Mouse (Mus musculus): ENCODE results near the gene Olfr490. TPM values are rescaled to one million over a fixed set of nuclear protein-coding genes. Genes with fewer than 3 reads are reported as not detected.

Olfr490 gene
- polyA plus RNA-seq (2015; fragmentation: Nextera tagmentation; extraction: Ambion mirVana) = not detected in 2 replicates

- Histone ChIP-seq H3K4me2 (ENCODE audit: low read length) (no peak within 1 kb of the TSS), H3K27ac (ENCODE audit: low read depth, low read length) (no peak within 1 kb of the TSS), H3K4me3 (ENCODE audit: low read length) (no peak within 1 kb of the TSS), H3K9ac (ENCODE audit: low read depth, low read length) (no peak within 1 kb of the TSS), H3K27me3 (replicated peaks; ENCODE audit: control insufficient read depth, insufficient read depth, low read length) (no peaks in the 10 kb centered on the region), H3K9me3 (ENCODE audit: control insufficient read depth, low read length) (no peaks in the 10 kb centered on the region), H3K4me1 (ENCODE audit: control insufficient read depth, insufficient read depth, low read depth, low read length) (no peaks in the 10 kb centered on the region), H3K36me3 (ENCODE audit: control insufficient read depth, insufficient read depth, low read length) (no peaks in the 10 kb centered on the region)
- ATAC-seq = no peak
These were observed at the start of gene Olfr490 for GRCm38 (mm10) chr7:108288834-108289233. TSS of gene Olfr490 (minus strand) at chr7:108288934.

DNA sequence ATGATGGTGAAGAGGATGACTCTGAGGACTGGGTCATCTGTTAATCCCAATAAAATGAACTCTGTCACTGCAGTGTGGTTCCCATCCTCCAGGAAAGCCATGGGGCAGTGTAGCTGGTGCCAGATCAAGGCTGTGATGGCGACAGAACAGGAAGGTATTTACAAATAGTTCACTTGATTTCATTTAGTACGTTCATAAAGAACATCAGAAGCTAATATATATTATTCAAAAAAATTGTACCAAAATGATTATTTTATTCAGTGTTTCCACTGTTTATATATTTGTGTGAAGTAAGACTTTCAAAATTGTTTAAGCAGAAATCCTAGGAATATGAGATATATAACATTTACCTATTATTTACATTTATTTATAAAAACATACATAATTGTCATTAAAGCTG, 34.8 kb upstream of the Olfr490 start, which contains the start of gene Olfr492:
TSS of gene Olfr492 (minus strand) at position 101 of the 400 bp plus-strand sequence.
- 88% methylated on average over 2 of the region's 2 CpGs for WGBS
- no peak within 1 kb of the TSS for H3K4me2 ChIP-seq (ENCODE audit: low read length)

GRCm38 (mm10) chr7:108313151-108313550, 24.4 kb upstream of the Olfr490 start, which contains the start of gene Olfr491:
TSS of gene Olfr491 (plus strand) at chr7:108313451.
- no peak for ATAC-seq
- no peaks in the 10 kb centered on the region for H3K4me1 ChIP-seq (ENCODE audit: control insufficient read depth, insufficient read depth, low read depth, low read length)
- no peak within 1 kb of the TSS for H3K27ac ChIP-seq (ENCODE audit: low read depth, low read length)
- no peak within 1 kb of the TSS for H3K4me3 ChIP-seq (ENCODE audit: low read length)
- no peak within 1 kb of the TSS for H3K4me2 ChIP-seq (ENCODE audit: low read length)
- no peaks in the 10 kb centered on the region for H3K36me3 ChIP-seq (ENCODE audit: control insufficient read depth, insufficient read depth, low read length)
- H3K9ac ChIP-seq (ENCODE audit: low read depth, low read length) = no peak within 1 kb of the TSS
- no peaks in the 10 kb centered on the region for H3K9me3 ChIP-seq (ENCODE audit: control insufficient read depth, low read length)
- no peaks in the 10 kb centered on the region for H3K27me3 ChIP-seq (replicated peaks; ENCODE audit: control insufficient read depth, insufficient read depth, low read length)
- 76% methylated on average over 1 of the region's 1 CpGs for WGBS

More for the DNA sequence above, 34.8 kb upstream of the Olfr490 start, which contains the start of gene Olfr492:
- Histone ChIP-seq H3K4me3 (ENCODE audit: low read length) (no peak within 1 kb of the TSS), H3K9me3 (ENCODE audit: control insufficient read depth, low read length) (no peaks in the 10 kb centered on the region), H3K36me3 (ENCODE audit: control insufficient read depth, insufficient read depth, low read length) (no peaks in the 10 kb centered on the region), H3K4me1 (ENCODE audit: control insufficient read depth, insufficient read depth, low read depth, low read length) (no peaks in the 10 kb centered on the region), H3K27me3 (replicated peaks; ENCODE audit: control insufficient read depth, insufficient read depth, low read length) (no peaks in the 10 kb centered on the region), H3K9ac (ENCODE audit: low read depth, low read length) (no peak within 1 kb of the TSS), H3K27ac (ENCODE audit: low read depth, low read length) (no peak within 1 kb of the TSS)
- ATAC-seq = no peak

DNA sequence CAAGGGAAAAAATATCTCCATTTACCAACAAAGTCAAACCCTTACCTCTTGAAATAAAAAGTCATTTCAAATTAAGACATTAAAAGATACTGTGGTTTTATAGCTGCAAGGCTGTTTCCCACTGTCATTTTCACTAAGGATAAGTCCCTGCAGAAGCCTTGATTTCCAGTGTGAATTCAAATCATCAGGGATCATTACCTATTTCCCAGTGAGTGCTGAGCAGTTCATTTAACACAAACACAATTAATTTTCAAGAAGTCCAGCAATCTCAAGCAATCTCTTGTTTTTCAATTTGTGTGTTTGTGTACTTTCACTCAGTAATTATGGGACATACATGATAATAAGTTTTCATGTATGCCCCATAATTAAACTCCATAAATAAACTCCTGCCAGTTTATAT, 30.5 kb downstream of the Olfr490 start, which contains the start of gene Olfr488:
TSS of gene Olfr488 (minus strand) at position 101 of the 400 bp plus-strand sequence.
- no peak within 1 kb of the TSS for H3K4me3 ChIP-seq (ENCODE audit: low read length)
- H3K4me2 ChIP-seq (ENCODE audit: low read length) = no peak within 1 kb of the TSS
- no peaks in the 10 kb centered on the region for H3K27me3 ChIP-seq (replicated peaks; ENCODE audit: control insufficient read depth, insufficient read depth, low read length)
- H3K27ac ChIP-seq (ENCODE audit: low read depth, low read length) = no peak within 1 kb of the TSS
- no peaks in the 10 kb centered on the region for H3K36me3 ChIP-seq (ENCODE audit: control insufficient read depth, insufficient read depth, low read length)
- no peak within 1 kb of the TSS for H3K9ac ChIP-seq (ENCODE audit: low read depth, low read length)
- no peaks in the 10 kb centered on the region for H3K9me3 ChIP-seq (ENCODE audit: control insufficient read depth, low read length)
- ATAC-seq = no peak
- no peaks in the 10 kb centered on the region for H3K4me1 ChIP-seq (ENCODE audit: control insufficient read depth, insufficient read depth, low read depth, low read length)

Other genes starting within 250 kb of the Olfr490 start
- gene Olfr479, start 238.2 kb downstream of the Olfr490 start, polyA plus RNA-seq (2015; fragmentation: Nextera tagmentation; extraction: Ambion mirVana) = not detected in 2 replicates
- not detected in 2 replicates for gene Olfr480, start 221.6 kb downstream of the Olfr490 start, polyA plus RNA-seq (2015; fragmentation: Nextera tagmentation; extraction: Ambion mirVana)
- gene Olfr481, start 209.1 kb downstream of the Olfr490 start, polyA plus RNA-seq (2015; fragmentation: Nextera tagmentation; extraction: Ambion mirVana) = not detected in 2 replicates
- gene Olfr482, start 191.3 kb downstream of the Olfr490 start, polyA plus RNA-seq (2015; fragmentation: Nextera tagmentation; extraction: Ambion mirVana) = 0.11 and 0.26 TPM in 2 replicates
- gene Olfr483, start 188.1 kb downstream of the Olfr490 start, polyA plus RNA-seq (2015; fragmentation: Nextera tagmentation; extraction: Ambion mirVana) = not detected in 2 replicates
- not detected in 2 replicates for gene Olfr484, start 161.5 kb downstream of the Olfr490 start, polyA plus RNA-seq (2015; fragmentation: Nextera tagmentation; extraction: Ambion mirVana)
- gene Olfr485, start 129.1 kb downstream of the Olfr490 start, polyA plus RNA-seq (2015; fragmentation: Nextera tagmentation; extraction: Ambion mirVana) = not detected in 2 replicates
- not detected in 2 replicates for gene Olfr486, start 116.2 kb downstream of the Olfr490 start, polyA plus RNA-seq (2015; fragmentation: Nextera tagmentation; extraction: Ambion mirVana)
- not detected in 2 replicates for gene Olfr487, start 74.3 kb downstream of the Olfr490 start, polyA plus RNA-seq (2015; fragmentation: Nextera tagmentation; extraction: Ambion mirVana)
- gene Olfr488, start 30.6 kb downstream of the Olfr490 start, polyA plus RNA-seq (2015; fragmentation: Nextera tagmentation; extraction: Ambion mirVana) = not detected in 2 replicates
- gene Olfr491, start 24.5 kb upstream of the Olfr490 start, polyA plus RNA-seq (2015; fragmentation: Nextera tagmentation; extraction: Ambion mirVana) = not detected in 2 replicates
- not detected in 2 replicates for gene Olfr492, start 34.7 kb upstream of the Olfr490 start, polyA plus RNA-seq (2015; fragmentation: Nextera tagmentation; extraction: Ambion mirVana)
- gene Olfr493, start 58.0 kb upstream of the Olfr490 start, polyA plus RNA-seq (2015; fragmentation: Nextera tagmentation; extraction: Ambion mirVana) = not detected in 2 replicates
- gene Olfr494, start 76.4 kb upstream of the Olfr490 start, polyA plus RNA-seq (2015; fragmentation: Nextera tagmentation; extraction: Ambion mirVana) = not detected in 2 replicates
- gene Olfr495, start 104.2 kb upstream of the Olfr490 start, polyA plus RNA-seq (2015; fragmentation: Nextera tagmentation; extraction: Ambion mirVana) = not detected in 2 replicates
- not detected in 2 replicates for gene Olfr497, start 131.5 kb upstream of the Olfr490 start, polyA plus RNA-seq (2015; fragmentation: Nextera tagmentation; extraction: Ambion mirVana)
- gene Olfr498, start 176.4 kb upstream of the Olfr490 start, polyA plus RNA-seq (2015; fragmentation: Nextera tagmentation; extraction: Ambion mirVana) = not detected in 2 replicates
- gene Olfr502, start 236.1 kb upstream of the Olfr490 start, polyA plus RNA-seq (2015; fragmentation: Nextera tagmentation; extraction: Ambion mirVana) = not detected in 2 replicates